Mouse (Mus musculus): ENCODE results near the gene Mad1l1. TPM values are rescaled to one million over a fixed set of nuclear protein-coding genes. Genes with fewer than 3 reads are reported as not detected.
A peak's percentile ranks its signal among the peaks of the same experiment; 100 is the strongest.

The Mad1l1 gene
- polyA plus RNA-seq, 1 experiment from 2014 or later: 21.0 TPM

- peaks cover 42% of the 10 kb centered on the region for H3K4me1 ChIP-seq (replicated peaks)
- H3K9ac ChIP-seq: no peak overlapping the region
- no peak for ATAC-seq (ENCODE audit: insufficient read depth)
- H3K9me3 ChIP-seq (replicated peaks): no peaks in the 10 kb centered on the region
- no peaks in the 10 kb centered on the region for H3K36me3 ChIP-seq (replicated peaks)
- no peak overlapping the region for H3K4me3 ChIP-seq (replicated peaks)
- no peak overlapping the region for H3K4me2 ChIP-seq
- H3K27ac ChIP-seq (replicated peaks): no peak overlapping the region
- no peaks in the 10 kb centered on the region for H3K27me3 ChIP-seq
- 89% methylated on average over 1 of the region's 1 CpGs for WGBS (ENCODE audit: insufficient replicate concordance)
These were observed 301.7 kb downstream of the Mad1l1 start for GRCm38 (mm10) chr5:140019616-140020015.

- Histone ChIP-seq H3K9ac (no peak overlapping the region), H3K4me3 (replicated peaks) (no peak overlapping the region), H3K36me3 (replicated peaks) (no peaks in the 10 kb centered on the region), H3K4me1 (replicated peaks) (peaks cover 40% of the 10 kb centered on the region), H3K27me3 (no peaks in the 10 kb centered on the region), H3K4me2 (no peak overlapping the region), H3K9me3 (replicated peaks) (no peaks in the 10 kb centered on the region), H3K27ac (replicated peaks) (no peak overlapping the region)
- 82% methylated on average over 7 of the region's 7 CpGs for WGBS (ENCODE audit: insufficient replicate concordance)
- no peak for ATAC-seq (ENCODE audit: insufficient read depth)
These were observed 302.6 kb downstream of the Mad1l1 start for GRCm38 (mm10) chr5:140018780-140019179.

- 88% methylated on average over 1 of the region's 1 CpGs for WGBS (ENCODE audit: insufficient replicate concordance)
- no peak overlapping the region for H3K4me2 ChIP-seq
- no peak for ATAC-seq (ENCODE audit: insufficient read depth)
These were observed 304.5 kb downstream of the Mad1l1 start for GRCm38 (mm10) chr5:140016896-140017295.

GRCm38 (mm10) chr5:140013652-140014051 is 307.7 kb downstream of the Mad1l1 start:
- Histone ChIP-seq H3K27me3 (no peaks in the 10 kb centered on the region), H3K4me1 (replicated peaks) (peaks cover 53% of the 10 kb centered on the region), H3K9me3 (replicated peaks) (no peaks in the 10 kb centered on the region), H3K27ac (replicated peaks) (peak overlapping the region; percentile 92), H3K4me2 (no peak overlapping the region), H3K4me3 (replicated peaks) (no peak overlapping the region), H3K9ac (no peak overlapping the region), H3K36me3 (replicated peaks) (no peaks in the 10 kb centered on the region)
- ATAC-seq (ENCODE audit: insufficient read depth): no peak
- WGBS (ENCODE audit: insufficient replicate concordance): 81% methylated on average over 5 of the region's 5 CpGs

More at GRCm38 (mm10) chr5:140016896-140017295, 304.5 kb downstream of the Mad1l1 start:
- H3K9me3 ChIP-seq (replicated peaks): no peaks in the 10 kb centered on the region
- H3K4me3 ChIP-seq (replicated peaks): no peak overlapping the region
- H3K27ac ChIP-seq (replicated peaks): no peak overlapping the region
- H3K27me3 ChIP-seq: no peaks in the 10 kb centered on the region
- H3K36me3 ChIP-seq (replicated peaks): no peaks in the 10 kb centered on the region
- H3K4me1 ChIP-seq (replicated peaks): peaks cover 55% of the 10 kb centered on the region
- no peak overlapping the region for H3K9ac ChIP-seq

GRCm38 (mm10) chr5:140012286-140012967 is 308.9 kb downstream of the Mad1l1 start:
- WGBS (ENCODE audit: insufficient replicate concordance): 33% methylated on average over 12 of the region's 12 CpGs

GRCm38 (mm10) chr5:140010405-140010804 is 310.9 kb downstream of the Mad1l1 start:
- Histone ChIP-seq H3K27me3 (no peaks in the 10 kb centered on the region), H3K4me1 (replicated peaks) (peaks cover 29% of the 10 kb centered on the region), H3K27ac (replicated peaks) (no peak overlapping the region; the same call in 1 of the 2 replicates), H3K4me3 (replicated peaks) (no peak overlapping the region), H3K4me2 (no peak overlapping the region), H3K9ac (no peak overlapping the region), H3K9me3 (replicated peaks) (no peaks in the 10 kb centered on the region), H3K36me3 (replicated peaks) (no peaks in the 10 kb centered on the region)
- no peak for ATAC-seq (ENCODE audit: insufficient read depth)
- 67% methylated on average over 3 of the region's 3 CpGs for WGBS (ENCODE audit: insufficient replicate concordance)

More at GRCm38 (mm10) chr5:140012286-140012967, 308.9 kb downstream of the Mad1l1 start:
- peak overlapping the region; percentile 92 for H3K27ac ChIP-seq (replicated peaks)
- H3K9me3 ChIP-seq (replicated peaks): no peaks in the 10 kb centered on the region
- ATAC-seq (ENCODE audit: insufficient read depth): peak; percentile 96
- no peaks in the 10 kb centered on the region for H3K27me3 ChIP-seq
- H3K4me3 ChIP-seq (replicated peaks): 0 out of 2 replicates have a peak overlapping the region, but pooled peaks have one; percentile 8
- H3K4me1 ChIP-seq (replicated peaks): peaks cover 44% of the 10 kb centered on the region
- H3K36me3 ChIP-seq (replicated peaks): no peaks in the 10 kb centered on the region
- H3K9ac ChIP-seq: peak overlapping the region; percentile 15; the same call in 1 of the 2 replicates
- peak overlapping the region; percentile 41 for H3K4me2 ChIP-seq

GRCm38 (mm10) chr5:140009083-140009655 is 312.2 kb downstream of the Mad1l1 start:
- no peak for ATAC-seq (ENCODE audit: insufficient read depth)
- H3K4me2 ChIP-seq: no peak overlapping the region
- H3K36me3 ChIP-seq (replicated peaks): no peaks in the 10 kb centered on the region
- WGBS (ENCODE audit: insufficient replicate concordance): 79% methylated on average over 7 of the region's 7 CpGs
- no peak overlapping the region for H3K27ac ChIP-seq (replicated peaks)
- H3K4me1 ChIP-seq (replicated peaks): peaks cover 22% of the 10 kb centered on the region
- no peak overlapping the region for H3K4me3 ChIP-seq (replicated peaks)
- H3K9ac ChIP-seq: no peak overlapping the region
- H3K27me3 ChIP-seq: no peaks in the 10 kb centered on the region
- H3K9me3 ChIP-seq (replicated peaks): no peaks in the 10 kb centered on the region

GRCm38 (mm10) chr5:140008523-140008806 is 312.9 kb downstream of the Mad1l1 start:
- ATAC-seq (ENCODE audit: insufficient read depth): no peak
- Histone ChIP-seq H3K9ac (no peak overlapping the region), H3K4me2 (no peak overlapping the region), H3K36me3 (replicated peaks) (no peaks in the 10 kb centered on the region), H3K4me1 (replicated peaks) (peaks cover 15% of the 10 kb centered on the region), H3K27ac (replicated peaks) (no peak overlapping the region), H3K9me3 (replicated peaks) (no peaks in the 10 kb centered on the region), H3K27me3 (no peaks in the 10 kb centered on the region), H3K4me3 (replicated peaks) (no peak overlapping the region)
- 79% methylated on average over 5 of the region's 5 CpGs for WGBS (ENCODE audit: insufficient replicate concordance)

GRCm38 (mm10) chr5:140007656-140008522 is 313.5 kb downstream of the Mad1l1 start:
- H3K27me3 ChIP-seq: no peaks in the 10 kb centered on the region
- peaks cover 9% of the 10 kb centered on the region for H3K4me1 ChIP-seq (replicated peaks)
- H3K9ac ChIP-seq: no peak overlapping the region
- H3K4me2 ChIP-seq: no peak overlapping the region
- H3K36me3 ChIP-seq (replicated peaks): no peaks in the 10 kb centered on the region
- H3K9me3 ChIP-seq (replicated peaks): no peaks in the 10 kb centered on the region
- 65% methylated on average over 9 of the region's 9 CpGs for WGBS (ENCODE audit: insufficient replicate concordance)
- H3K27ac ChIP-seq (replicated peaks): no peak overlapping the region
- no peak for ATAC-seq (ENCODE audit: insufficient read depth)
- no peak overlapping the region for H3K4me3 ChIP-seq (replicated peaks)

GRCm38 (mm10) chr5:140006861-140007260 is 314.5 kb downstream of the Mad1l1 start:
- no peak overlapping the region for H3K4me2 ChIP-seq
- H3K27me3 ChIP-seq: no peaks in the 10 kb centered on the region
- no peak overlapping the region for H3K4me3 ChIP-seq (replicated peaks)
- no peak overlapping the region for H3K9ac ChIP-seq
- no peak for ATAC-seq (ENCODE audit: insufficient read depth)
- 75% methylated on average over 8 of the region's 8 CpGs for WGBS (ENCODE audit: insufficient replicate concordance)
- no peaks in the 10 kb centered on the region; the same call in 1 of the 2 replicates for H3K4me1 ChIP-seq (replicated peaks)
- H3K9me3 ChIP-seq (replicated peaks): no peaks in the 10 kb centered on the region
- no peaks in the 10 kb centered on the region for H3K36me3 ChIP-seq (replicated peaks)
- no peak overlapping the region for H3K27ac ChIP-seq (replicated peaks)

- no peaks in the 10 kb centered on the region for H3K4me1 ChIP-seq (replicated peaks)
- 58% methylated on average over 3 of the region's 3 CpGs for WGBS (ENCODE audit: insufficient replicate concordance)
- no peak for ATAC-seq (ENCODE audit: insufficient read depth)
- H3K36me3 ChIP-seq (replicated peaks): no peaks in the 10 kb centered on the region
- H3K9ac ChIP-seq: no peak overlapping the region
- H3K9me3 ChIP-seq (replicated peaks): no peaks in the 10 kb centered on the region
- no peak overlapping the region for H3K4me2 ChIP-seq
- H3K4me3 ChIP-seq (replicated peaks): no peak overlapping the region
- H3K27ac ChIP-seq (replicated peaks): no peak overlapping the region
- H3K27me3 ChIP-seq: no peaks in the 10 kb centered on the region
These were observed 318.8 kb downstream of the Mad1l1 start for GRCm38 (mm10) chr5:140002541-140002940.
